Mouse (Mus musculus) stomach, postnatal 0 days (tissue): Measurements from ENCODE around the gene Xpo4.

Experiments
- CTCF ChIP-seq: IDR thresholded peaks from 2 replicates; pipeline ENCODE4 v1.5.1; 2016; ENCODE audit warnings: antibody characterized with exemption, low read depth, mild to moderate bottlenecking, moderate library complexity
- EP300 ChIP-seq: optimal IDR thresholded peaks from 2 replicates; pipeline ENCODE3; 2016; ENCODE audit warnings: antibody characterized with exemption

GRCm38 (mm10) chr14:57527598-57527997 is 137.6 kb downstream of the Xpo4 start:
- TF ChIP-seq CTCF: no peak
- TF ChIP-seq EP300: no peak
